In genomic region chr13:34088871-34089288, GRCm38 (mm10) we compare ENCODE assay signal across 9 mouse cellular contexts. TPM values are rescaled to one million over a fixed set of nuclear protein-coding genes. Genes with fewer than 3 reads are reported as not detected.
DNase-seq lines count a peak whose midpoint lies in the region; ATAC-seq lines count a peak whose summit lies in the region.
"Had no signal": no experiment of that assay in that cellular context is flagged by ENCODE, and none has a peak within 500 bp of the region (broad histone marks: within the 10 kb centered on the region; RNA-seq: fewer than 3 reads in every experiment).

No protein-coding gene starts in this region.

- no peaks in the 10 kb centered on the region for H3K9me3 ChIP-seq in midbrain, embryonic 15.5 days

- peak overlapping the region; percentile 93 for H3K27ac ChIP-seq in midbrain, embryonic 15.5 days

- ATAC-seq in granulocyte monocyte progenitor cell, adult 5-6 weeks (replicated peaks; ENCODE audit: poor library complexity, severe bottlenecking) = peak; percentile 77
- ATAC-seq in midbrain, embryonic 15.5 days (replicated peaks) = peak; percentile 91

- peaks cover 31% of the 10 kb centered on the region for H3K4me1 ChIP-seq in midbrain, embryonic 15.5 days

- no peaks in the 10 kb centered on the region for H3K36me3 ChIP-seq in midbrain, embryonic 15.5 days (replicated peaks)

- peak overlapping the region; percentile 39 for H3K4me2 ChIP-seq in midbrain, embryonic 15.5 days

- WGBS in midbrain, embryonic 15.5 days = 15% methylated on average over 7 of the region's 7 CpGs

- DNase-seq in right cerebral cortex, postnatal 10 days (ENCODE audit: low spot score in 2 of 2) = peak; percentile 48 to 58
- no peak for DNase-seq in right cerebral cortex, adult 18-20 months
- DNase-seq in thymus, postnatal 4 days = peak; percentile 53
- DNase-seq in adrenal gland, postnatal 4 days (ENCODE audit: low spot score in 2 of 2) = no peak
- no peak for DNase-seq in cerebellum, adult 9-11 months
- DNase-seq in left cerebral cortex, adult 18-20 months (ENCODE audit: low spot score in 2 of 2) = no peak

- H3K27me3 ChIP-seq in midbrain, embryonic 15.5 days (replicated peaks) = no peaks in the 10 kb centered on the region

- peak overlapping the region; percentile 13 for H3K4me3 ChIP-seq in midbrain, embryonic 15.5 days

- peak overlapping the region; percentile 11 for H3K9ac ChIP-seq in midbrain, embryonic 15.5 days

RNA-seq across cellular contexts. Expression of gene Tubb2a, which starts 11.1 kb away (rescaled TPM):
- 2.3 and 3.4 TPM in 2 replicates for total RNA-seq in granulocyte monocyte progenitor cell, adult 5-6 weeks (2014; fragmentation: Nextera tagmentation)
- 7.0 and 8.5 TPM in 2 replicates for total RNA-seq in granulocyte monocyte progenitor cell, adult 5-6 weeks (2017)
- polyA plus RNA-seq in midbrain, embryonic 15.5 days (2015; fragmentation: Nextera tagmentation; extraction: Ambion mirVana) = 3,188 and 3,263 TPM in 2 replicates
- 100 to 1,000 TPM in 1 of 2 experiments, 10 to 100 TPM in 1; 98.3 to 122 TPM for total RNA-seq in adrenal gland, postnatal 4 days (2021)
- total RNA-seq in left cerebral cortex, adult 18-20 months (2021) = 100 to 1,000 TPM; 781 to 791 TPM

RNA-seq across cellular contexts. Expression of gene Tubb2b, which starts 41.4 kb away (rescaled TPM):
- not detected in 2 replicates for total RNA-seq in granulocyte monocyte progenitor cell, adult 5-6 weeks (2014; fragmentation: Nextera tagmentation)
- total RNA-seq in granulocyte monocyte progenitor cell, adult 5-6 weeks (2017) = not detected in 2 replicates
- 1,126 and 1,130 TPM in 2 replicates for polyA plus RNA-seq in midbrain, embryonic 15.5 days (2015; fragmentation: Nextera tagmentation; extraction: Ambion mirVana)
- 100 to 1,000 TPM in 1 of 2 experiments, 10 to 100 TPM in 1; 59.8 to 108 TPM for total RNA-seq in adrenal gland, postnatal 4 days (2021)
- total RNA-seq in left cerebral cortex, adult 18-20 months (2021) = 100 to 1,000 TPM; 169 to 171 TPM
- total RNA-seq: megakaryocyte-erythroid progenitor cell, adult 5-6 weeks had no signal

RNA-seq across cellular contexts. Expression of gene Bphl, which starts 51.5 kb away (rescaled TPM):
- total RNA-seq in granulocyte monocyte progenitor cell, adult 5-6 weeks (2014; fragmentation: Nextera tagmentation) = 88.3 and 115 TPM in 2 replicates
- 39.5 and 45.5 TPM in 2 replicates for total RNA-seq in granulocyte monocyte progenitor cell, adult 5-6 weeks (2017)
- 35.4 and 36.8 TPM in 2 replicates for polyA plus RNA-seq in midbrain, embryonic 15.5 days (2015; fragmentation: Nextera tagmentation; extraction: Ambion mirVana)
- total RNA-seq in adrenal gland, postnatal 4 days (2021) = 10 to 100 TPM; 86.7 to 92.3 TPM
- 10 to 100 TPM; 44.4 to 50.6 TPM for total RNA-seq in left cerebral cortex, adult 18-20 months (2021)

Comparison
In these comparisons a context has a peak if more than half of its experiments do, and no peak if none do; other contexts are left out.
1. DNase-seq: peak in right cerebral cortex, postnatal 10 days (2 of 2) and thymus, postnatal 4 days (single experiment); none in right cerebral cortex, adult 18-20 months (single experiment), adrenal gland, postnatal 4 days (0 of 2), cerebellum, adult 9-11 months (single experiment) and left cerebral cortex, adult 18-20 months (0 of 2).
2. RNA of gene Tubb2a, which starts 11.1 kb away (total RNA-seq): 781 to 791 TPM in left cerebral cortex, adult 18-20 months and 98.3 to 122 TPM in adrenal gland, postnatal 4 days; 2.3 to 8.5 TPM in granulocyte monocyte progenitor cell, adult 5-6 weeks; every median in the first group is over 10 times any median in the second.
3. RNA of gene Tubb2b, which starts 41.4 kb away (total RNA-seq): 169 to 171 TPM in left cerebral cortex, adult 18-20 months and 59.8 to 108 TPM in adrenal gland, postnatal 4 days; not detected in granulocyte monocyte progenitor cell, adult 5-6 weeks; every median in the first group is over 10 times any median in the second.